Mouse (Mus musculus) heart, postnatal 0 days (tissue): ENCODE data around the gene Itpa.

Source experiments
- CTCF ChIP-seq: IDR thresholded peaks from 2 replicates; pipeline ENCODE4 v1.5.1; 2016; ENCODE audit warnings: antibody characterized with exemption, control low read depth, low read depth
- EP300 ChIP-seq: IDR thresholded peaks from 2 replicates; pipeline ENCODE4 v1.6.1; 2016; ENCODE audit warnings: antibody characterized with exemption, low read depth

DNA sequence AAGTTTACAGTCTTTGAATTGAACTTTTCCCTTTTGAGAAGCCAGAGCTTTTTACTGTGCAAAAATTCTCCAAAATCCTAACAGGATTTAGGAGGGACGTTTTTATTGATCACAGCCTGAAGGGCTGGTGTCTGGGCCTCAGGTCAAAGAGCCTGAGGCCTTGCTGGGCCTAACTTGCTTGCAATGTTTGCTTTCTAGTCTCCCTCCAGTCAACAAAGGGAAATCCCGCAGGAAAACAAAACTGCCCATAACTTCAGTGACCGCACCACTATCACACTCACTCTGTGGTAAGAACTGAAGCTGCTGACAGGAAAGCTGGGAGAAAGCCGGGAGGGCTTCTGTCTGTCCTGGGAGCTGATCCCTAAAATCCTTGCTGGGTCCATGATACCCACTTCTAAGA, 39.2 kb downstream of the Itpa start:
- no peak for TF ChIP-seq CTCF
- TF ChIP-seq EP300: no peak
